Mouse (Mus musculus): ENCODE data around the gene Mut. TPM values are rescaled to one million over a fixed set of nuclear protein-coding genes. Genes with fewer than 3 reads are reported as not detected.

Gene Mut
- polyA plus RNA-seq, 1 experiment from 2014 or later: 38.3 TPM

GRCm38 (mm10) chr17:40992102-40992501 is 57.6 kb downstream of the Mut start:
- no peak overlapping the region for H3K4me2 ChIP-seq
- no peak for ATAC-seq (ENCODE audit: insufficient read depth)
- no peaks in the 10 kb centered on the region for H3K4me1 ChIP-seq (ENCODE audit: insufficient read depth)
- TF ChIP-seq CTCF (IDR thresholded peaks at IDR 0.05; ENCODE audit: low read depth): no peak
- H3K9ac ChIP-seq: no peak overlapping the region
- H3K36me3 ChIP-seq (ENCODE audit: insufficient read depth): no peaks in the 10 kb centered on the region
- DNase-seq: no peak
- 56% methylated on average over 3 of the region's 3 CpGs for WGBS
- H3K27me3 ChIP-seq (ENCODE audit: insufficient read depth, low read length): no peaks in the 10 kb centered on the region
- no peak overlapping the region for H3K27ac ChIP-seq (ENCODE audit: low read depth)
- no peak overlapping the region for H3K4me3 ChIP-seq (ENCODE audit: low read depth, low read length)
- H3K9me3 ChIP-seq (ENCODE audit: low read depth, low read length): no peaks in the 10 kb centered on the region

Other genes starting within 250 kb of the Mut start
- not detected in 2 replicates for gene Esp1, start 207.6 kb upstream of the Mut start, polyA plus RNA-seq (2014; fragmentation: Nextera tagmentation; extraction: Ambion mirVana)
- gene Crisp2, start 127.7 kb upstream of the Mut start, polyA plus RNA-seq (2014; fragmentation: Nextera tagmentation; extraction: Ambion mirVana): not detected in 2 replicates
- gene Rhag, start 123.6 kb upstream of the Mut start, polyA plus RNA-seq (2014; fragmentation: Nextera tagmentation; extraction: Ambion mirVana): 0.43 and 0.82 TPM in 2 replicates
- gene 9130008F23Rik, start 54.1 kb upstream of the Mut start, polyA plus RNA-seq (2014; fragmentation: Nextera tagmentation; extraction: Ambion mirVana): 3.0 and 3.4 TPM in 2 replicates
- not detected in 2 replicates for gene Glyatl3, start 20.3 kb upstream of the Mut start, polyA plus RNA-seq (2014; fragmentation: Nextera tagmentation; extraction: Ambion mirVana)
- 33.3 and 35.6 TPM in 2 replicates for gene Cenpq, start 362 bp downstream of the Mut start, polyA plus RNA-seq (2014; fragmentation: Nextera tagmentation; extraction: Ambion mirVana)